Mouse (Mus musculus) right cerebral cortex, adult 18-20 months (tissue): ENCODE measurements around the gene Thoc6.

Experiments
- DNase-seq: peaks from one replicate; pipeline ENCODE4 v3.0.0; 2022; ENCODE audit warnings: mixed read lengths

The Thoc6 gene

DNA sequence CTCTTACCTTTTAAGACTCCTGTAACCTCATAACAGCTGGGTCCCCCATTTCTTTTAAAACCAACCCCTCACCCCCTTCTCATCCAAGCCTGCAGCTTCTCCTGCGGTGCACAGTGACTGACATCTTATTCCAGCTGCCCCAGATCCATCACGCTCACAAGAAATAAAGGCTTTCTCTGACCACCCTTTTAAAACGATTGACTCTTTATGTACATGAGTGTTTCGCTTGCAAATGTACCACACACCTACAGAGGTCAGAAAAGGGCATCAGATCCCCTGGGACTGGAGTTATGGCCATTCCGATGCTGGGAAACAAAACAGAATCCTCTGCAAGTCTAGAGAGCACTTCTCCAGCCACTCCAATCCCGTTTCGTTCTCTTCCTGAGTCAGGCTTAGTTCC is 45.9 kb downstream of the Thoc6 start:
- no peak for DNase-seq

DNA sequence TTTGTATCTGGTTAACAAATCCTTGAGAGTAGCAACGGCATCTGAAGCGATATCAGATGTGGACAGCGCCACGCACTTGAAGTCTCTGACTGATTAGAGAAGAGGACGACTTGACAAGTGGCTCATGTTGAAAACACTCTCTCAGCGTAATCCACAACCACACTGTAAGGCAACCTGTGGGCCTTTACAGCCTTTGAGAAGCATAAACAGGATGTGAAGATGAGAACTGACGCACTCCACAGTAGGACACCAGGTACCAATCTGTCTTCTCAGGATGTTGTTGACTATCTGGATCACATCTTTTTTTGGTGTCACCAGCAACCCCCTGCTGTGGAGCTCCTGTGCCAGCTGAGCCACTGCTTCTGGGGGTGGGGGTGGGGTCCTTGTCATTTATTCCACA is 53.3 kb downstream of the Thoc6 start:
- no peak for DNase-seq
